Mouse (Mus musculus): ENCODE data around the gene Insr.
A peak's percentile ranks its signal among the peaks of the same experiment; 100 is the strongest.
"Not testable (repeated sequence)": the region's sequence is repeated elsewhere in the genome, so short reads cannot be mapped to it uniquely, and the experiment has no call there.

The Insr gene

DNA sequence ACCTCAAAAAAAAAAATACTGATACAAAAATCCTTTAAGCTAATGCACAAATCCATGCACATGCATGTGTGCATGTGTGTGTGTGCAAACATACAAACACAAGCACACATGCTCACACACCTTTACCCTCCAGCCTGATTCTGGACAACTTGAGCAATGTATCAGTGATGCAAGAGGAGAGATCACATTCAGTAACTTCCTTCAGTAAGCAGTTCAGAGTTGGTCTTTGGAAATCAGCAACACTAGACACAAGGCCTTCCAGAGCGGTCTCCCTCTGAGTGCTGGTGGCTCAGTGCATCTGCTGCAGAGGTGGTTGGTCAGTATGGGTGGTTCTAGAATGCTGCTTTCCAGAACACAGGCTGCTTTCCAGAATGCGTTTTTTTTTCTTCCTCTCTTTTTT lies 46.8 kb downstream of the Insr start:
- DNase-seq (ENCODE audit: low read depth, low spot score): no peak

DNA sequence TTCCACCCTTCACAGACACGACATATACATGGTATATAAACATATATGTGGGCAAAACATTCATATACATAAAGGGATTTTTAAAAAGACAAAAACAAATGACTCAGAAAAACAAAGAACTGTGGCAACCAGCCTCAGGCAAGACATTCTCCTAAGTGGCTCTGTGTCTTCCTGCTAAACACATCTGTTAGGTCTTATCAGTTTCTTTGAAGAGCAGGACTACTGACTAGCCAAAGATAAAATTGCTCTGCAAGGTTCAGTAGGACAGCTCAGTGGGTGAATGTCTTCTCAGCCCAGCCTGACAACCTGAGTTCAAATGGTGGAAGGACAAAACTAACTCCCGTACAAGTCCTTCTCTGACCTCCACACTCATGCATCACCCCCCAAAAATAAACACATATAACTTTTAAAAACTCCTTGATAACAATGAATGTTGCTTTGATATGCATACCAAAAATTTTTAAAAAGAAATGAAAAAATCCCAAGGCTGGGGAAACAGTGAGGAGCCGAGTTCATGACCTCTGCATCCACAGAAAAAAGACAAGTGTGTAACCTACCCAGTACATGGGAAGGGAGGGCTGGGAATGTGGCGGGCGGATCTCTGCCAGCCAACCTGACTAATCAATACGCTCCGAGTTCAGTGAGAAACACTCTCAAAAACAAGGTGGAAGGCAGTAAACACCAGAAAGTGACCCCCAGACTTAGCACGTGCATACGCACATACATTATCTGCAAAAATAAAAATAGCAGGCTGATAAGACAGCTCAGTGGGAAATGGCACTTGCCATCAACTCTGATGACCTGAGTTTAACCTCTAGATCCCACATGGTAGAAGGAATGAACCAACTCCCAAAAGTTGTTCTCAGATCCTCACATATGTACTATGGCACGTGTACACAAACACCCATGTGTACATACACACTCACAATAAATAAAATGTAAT lies 49.0 kb downstream of the Insr start:
- no peak for DNase-seq (ENCODE audit: low read depth, low spot score)

DNA sequence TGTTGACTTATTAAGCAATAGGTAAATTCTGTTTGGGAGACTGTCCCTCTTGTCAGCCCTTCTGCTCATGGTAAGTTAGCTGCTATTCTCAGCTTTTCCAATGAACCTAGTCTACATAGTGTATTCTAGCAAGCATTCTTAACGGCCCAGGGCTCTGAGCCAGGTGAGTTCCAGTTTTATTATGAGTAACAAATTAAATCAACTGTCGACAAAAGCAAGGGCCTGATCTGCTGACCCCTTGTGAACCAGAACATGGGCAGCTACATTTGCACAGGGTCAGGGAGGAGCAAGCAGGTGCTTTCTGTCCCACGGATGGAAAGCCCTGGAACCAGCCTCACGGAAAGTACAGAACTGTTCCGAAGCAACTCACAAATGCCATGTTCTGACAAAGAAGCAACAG lies 52.0 kb downstream of the Insr start:
- no peak for DNase-seq (ENCODE audit: low read depth, low spot score)

DNA sequence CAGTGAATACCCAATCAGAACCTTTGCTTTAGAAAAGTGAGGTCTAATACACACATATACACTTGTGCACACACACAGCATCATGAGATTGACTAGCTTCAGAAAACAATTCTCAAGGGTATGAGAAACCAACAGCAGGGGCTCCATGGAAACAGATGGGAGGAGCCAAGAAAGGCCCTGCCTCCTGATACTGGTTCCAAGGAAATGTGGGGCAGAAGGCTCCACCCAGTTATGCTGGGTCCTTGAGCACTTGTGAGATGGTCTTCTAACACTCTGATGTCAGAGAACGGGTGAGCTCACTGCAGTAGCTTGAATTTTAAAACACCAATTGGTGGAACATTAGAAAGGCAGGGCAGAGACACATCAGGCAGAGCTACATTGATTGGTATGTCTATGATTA lies 53.7 kb downstream of the Insr start:
- DNase-seq (ENCODE audit: low read depth, low spot score): no peak

DNA sequence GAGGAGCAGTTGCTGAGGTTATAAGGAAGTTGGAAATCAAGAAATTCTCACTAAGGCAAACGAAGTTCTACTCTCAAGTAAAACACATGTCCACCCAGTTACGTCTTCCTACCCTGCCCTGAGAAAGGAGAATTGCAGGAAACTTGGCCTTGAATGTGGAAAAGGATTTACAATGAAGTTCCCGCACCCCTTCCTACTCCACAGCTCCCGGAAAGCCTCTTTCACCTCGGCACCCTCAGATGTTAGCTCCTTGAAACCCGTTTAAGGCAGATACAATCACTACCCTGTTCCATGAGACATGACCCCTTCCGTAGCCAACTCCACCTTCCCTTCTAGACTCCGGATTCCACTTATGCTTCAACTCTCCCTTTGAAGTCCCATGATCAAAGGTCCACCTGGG lies 54.2 kb downstream of the Insr start:
- no peak for DNase-seq (ENCODE audit: low read depth, low spot score)

DNA sequence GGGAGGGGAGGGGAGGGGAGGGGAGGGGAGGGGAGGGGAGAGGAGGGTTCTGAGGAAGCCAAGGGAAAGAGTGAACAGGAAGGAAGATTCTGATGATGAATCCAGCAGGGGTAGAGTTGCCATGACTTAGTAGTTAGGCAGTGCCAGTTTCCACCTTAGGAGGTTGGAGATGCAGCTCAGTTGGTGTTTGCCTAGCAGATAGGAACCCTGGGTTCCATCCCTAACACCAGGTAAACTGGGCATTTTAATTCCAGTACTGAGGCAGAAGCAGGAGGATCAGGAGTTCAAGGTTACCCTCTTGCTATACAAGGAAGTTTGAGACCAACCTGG lies 56.8 kb downstream of the Insr start:
- no peak for DNase-seq (ENCODE audit: low read depth, low spot score)

DNA sequence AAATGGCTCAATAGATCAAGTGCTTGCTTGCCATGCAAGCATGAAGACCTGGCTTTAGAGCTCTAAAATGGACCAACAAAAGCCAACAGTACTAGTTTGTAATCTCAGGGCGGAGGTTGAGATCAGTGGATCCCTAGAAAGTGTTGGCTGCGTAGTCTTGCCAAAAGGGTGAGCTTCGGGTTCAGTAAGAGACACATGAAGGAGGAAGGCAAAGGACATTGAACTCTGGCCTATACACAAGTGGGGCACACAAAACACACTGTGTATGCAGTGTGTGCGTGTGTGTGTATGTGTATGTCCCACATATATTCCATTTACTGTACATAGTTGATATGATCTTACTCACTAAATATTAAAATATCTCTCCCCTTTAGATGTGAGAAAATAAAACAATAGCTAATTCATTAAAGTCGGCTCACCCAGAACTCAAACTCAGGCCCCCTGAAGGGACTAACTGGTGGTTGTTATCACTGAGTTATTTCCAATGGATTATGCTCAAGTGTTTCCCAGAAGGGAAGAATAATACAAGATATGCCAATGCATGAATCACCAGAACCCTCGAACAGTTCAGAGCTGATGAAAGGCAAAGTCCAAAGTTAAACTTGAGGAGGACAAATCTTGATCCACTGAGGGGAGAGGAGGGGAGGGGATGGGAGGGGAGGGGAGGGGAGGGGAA lies 57.3 kb downstream of the Insr start:
- no peak for DNase-seq (ENCODE audit: low read depth, low spot score)

DNA sequence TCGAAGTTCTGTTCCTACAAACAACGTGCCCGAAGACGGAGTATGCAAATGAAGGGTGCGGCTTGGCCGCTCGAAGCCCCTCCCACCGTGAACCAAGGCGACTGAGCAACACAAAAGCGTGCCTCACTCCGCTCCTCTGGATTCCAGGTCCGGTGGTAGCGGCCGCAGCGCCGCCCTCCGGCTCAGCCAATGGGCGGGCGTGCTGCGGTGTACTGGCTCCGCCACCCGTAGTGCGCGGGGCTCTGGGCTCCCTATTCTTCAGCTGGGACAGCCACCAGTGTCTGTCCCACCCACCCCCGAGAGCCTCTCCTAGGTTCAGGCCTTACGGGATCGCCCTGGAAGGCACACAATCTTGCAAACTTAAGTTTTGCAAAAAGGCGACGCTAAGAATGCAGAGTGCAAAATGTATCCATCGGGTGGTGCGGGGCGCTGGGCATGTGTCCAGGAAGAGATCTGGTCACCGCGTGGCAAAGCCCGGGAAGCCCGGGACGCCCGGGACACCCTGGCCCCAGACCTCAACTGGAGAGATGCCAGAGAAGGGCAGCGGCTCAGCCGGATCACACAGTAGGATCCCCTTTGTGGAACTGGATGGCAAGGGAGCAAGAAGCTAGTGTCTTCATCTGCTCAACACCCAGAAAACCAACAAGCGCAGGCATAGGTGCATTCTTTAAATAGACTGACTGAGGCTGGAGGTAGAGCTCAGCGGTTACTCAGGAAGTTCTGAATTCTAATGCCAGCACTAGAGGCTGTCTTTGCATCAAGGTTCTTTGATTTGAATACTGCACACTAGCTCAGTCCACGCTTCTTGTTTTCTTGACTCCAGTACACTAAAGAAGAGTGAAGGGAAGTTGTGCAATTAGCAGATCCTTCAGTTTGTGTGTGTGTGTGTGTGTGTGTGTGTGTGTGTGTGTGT lies 58.1 kb downstream of the Insr start:
- peak; percentile 87 for DNase-seq (ENCODE audit: low read depth, low spot score)

DNA sequence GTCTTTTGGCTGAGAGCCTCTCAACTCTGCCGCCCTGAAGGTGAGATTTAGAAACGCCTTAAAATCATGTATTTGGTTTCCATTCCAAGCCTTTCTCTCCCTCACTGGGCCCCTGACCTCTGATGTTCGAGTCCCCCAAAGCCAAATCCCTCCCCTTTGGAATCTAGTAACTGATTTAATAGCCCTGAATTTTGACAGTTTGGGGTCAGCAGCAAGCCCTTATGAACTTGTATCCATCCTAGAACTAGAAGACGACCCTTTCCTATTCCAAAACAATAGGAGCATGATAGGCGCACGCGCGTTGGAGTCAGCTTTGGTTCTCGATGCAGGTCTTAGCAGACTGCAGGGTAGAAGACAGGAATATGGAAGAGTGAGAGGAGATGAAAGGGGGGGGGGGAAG lies 58.9 kb downstream of the Insr start:
- peak; percentile 37 for DNase-seq (ENCODE audit: low read depth, low spot score)

DNA sequence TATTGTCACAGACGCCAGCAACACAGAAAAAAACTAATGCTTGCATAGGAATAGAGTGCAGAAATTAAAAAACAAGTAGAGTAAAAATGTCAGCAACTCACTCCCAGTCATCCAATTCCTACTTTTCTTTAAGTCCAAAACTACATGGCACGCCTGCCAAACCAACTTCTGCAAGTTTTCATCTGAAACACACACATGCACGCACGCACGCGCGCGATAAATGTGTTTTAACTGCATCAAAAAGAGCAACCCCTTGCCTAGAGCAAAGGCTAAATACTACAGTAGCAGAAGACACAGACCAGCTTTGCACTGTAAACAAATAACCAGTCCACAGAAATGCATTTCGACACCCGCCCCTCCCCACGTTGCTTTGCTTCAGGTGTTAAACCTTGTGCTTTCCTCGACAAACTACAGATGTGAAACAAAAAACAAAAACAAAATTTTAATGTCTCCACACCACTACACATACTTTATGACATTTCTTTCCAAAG lies 59.5 kb downstream of the Insr start:
- no peak for DNase-seq (ENCODE audit: low read depth, low spot score)

DNA sequence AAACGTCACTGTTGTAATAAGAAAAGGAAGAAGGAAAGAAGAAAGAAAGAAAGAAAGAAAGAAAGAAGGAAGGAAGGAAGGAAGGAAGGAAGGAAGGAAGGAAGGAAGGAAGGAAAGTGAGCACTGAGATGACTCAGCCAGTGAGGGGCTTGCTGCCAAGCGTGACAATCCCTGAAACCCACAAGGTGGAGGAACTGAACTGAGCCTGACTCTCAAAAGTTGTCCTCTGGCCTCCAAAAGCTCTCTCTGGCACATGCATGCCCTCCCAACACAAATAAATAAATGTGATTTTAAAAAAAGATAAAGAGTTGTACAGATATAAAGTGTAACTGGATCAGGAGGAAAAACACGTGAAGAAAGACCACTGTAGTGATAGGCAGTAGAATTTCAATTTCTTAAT lies 60.2 kb downstream of the Insr start:
- DNase-seq (ENCODE audit: low read depth, low spot score): no peak

DNA sequence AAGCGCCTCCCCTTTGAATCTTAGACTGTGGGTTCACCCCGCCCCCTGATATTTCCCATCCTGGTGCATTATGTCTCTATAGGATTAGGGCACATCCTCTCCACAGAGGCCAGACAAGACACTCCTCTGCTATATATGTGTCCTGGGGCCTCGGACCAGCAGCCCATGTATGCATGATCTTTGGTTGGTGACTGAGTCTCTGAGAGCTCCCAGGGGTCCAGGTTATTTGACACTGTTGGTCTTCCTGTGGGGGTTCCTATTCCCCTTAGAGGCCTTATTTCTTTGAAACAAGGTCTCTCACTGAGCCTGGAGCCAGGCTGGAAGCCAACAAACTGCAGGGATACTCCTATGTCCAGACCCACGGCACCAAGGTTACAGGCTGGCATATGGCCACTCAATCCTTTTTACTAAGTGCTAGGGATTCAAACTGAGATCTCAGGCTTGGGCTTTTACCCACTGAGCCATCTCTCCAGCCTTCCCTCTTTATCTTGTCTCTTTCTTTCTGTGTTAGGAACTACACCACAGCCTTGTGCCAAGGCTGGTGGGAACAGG lies 62.8 kb downstream of the Insr start:
- no peak for DNase-seq (ENCODE audit: low read depth, low spot score)

DNA sequence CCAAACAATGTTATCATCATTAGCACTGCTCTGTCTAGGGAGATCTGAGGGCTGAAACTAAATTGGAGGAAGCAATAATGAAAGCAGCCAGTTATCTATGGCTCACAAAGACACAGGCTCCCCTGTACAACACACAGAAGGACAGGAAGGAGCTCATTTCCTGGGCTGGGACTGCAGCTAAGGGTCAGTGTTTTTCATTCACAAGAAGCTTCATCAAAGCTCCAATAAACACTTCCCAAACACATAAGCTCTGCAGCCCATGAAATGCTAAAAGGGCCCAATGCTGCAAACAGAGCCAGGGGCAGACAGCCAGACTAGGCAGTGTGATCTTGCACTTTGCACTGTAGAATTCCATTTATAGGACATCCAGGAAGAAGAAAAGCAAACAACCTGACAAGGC lies 63.9 kb downstream of the Insr start:
- no peak for DNase-seq (ENCODE audit: low read depth, low spot score)

DNA sequence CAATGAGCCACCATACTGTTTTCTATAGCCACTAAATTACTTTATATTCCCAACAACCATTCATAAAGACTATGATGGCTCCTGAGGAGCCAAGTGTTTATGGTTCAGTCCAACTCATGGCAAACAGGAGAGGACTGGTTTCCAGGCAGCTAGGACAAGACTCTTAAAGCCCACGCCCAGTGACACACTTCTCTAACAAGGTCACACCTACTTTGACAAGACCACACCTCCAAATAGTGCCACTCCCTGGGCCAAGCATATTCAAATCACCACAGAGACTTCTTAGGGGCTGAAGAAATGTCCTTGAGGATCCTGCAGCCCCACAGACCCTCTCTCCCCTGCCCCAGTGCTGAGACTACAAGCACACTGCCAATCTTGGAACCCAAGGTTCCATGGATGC lies 64.8 kb downstream of the Insr start:
- DNase-seq (ENCODE audit: low read depth, low spot score): no peak

DNA sequence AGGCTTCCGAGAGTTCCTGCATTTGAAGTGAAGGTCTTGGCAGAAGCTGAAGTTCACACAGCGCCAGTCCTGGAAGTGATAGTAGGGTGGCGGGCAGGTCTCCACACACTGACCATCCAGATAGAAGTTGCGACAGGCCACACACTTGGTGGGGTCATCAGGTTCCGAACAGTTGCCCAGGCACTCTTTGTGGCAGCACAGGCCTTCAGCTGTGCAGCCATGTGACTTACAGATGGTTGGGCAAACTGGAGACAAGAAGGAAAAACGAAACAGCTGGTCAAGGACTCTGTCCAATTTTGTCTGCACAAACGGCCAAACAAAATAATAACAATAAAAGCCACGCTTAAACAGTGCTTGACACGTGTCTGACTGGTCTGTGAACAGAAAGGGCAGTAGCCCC lies 68.0 kb downstream of the Insr start:
- no peak for DNase-seq (ENCODE audit: low read depth, low spot score)

DNA sequence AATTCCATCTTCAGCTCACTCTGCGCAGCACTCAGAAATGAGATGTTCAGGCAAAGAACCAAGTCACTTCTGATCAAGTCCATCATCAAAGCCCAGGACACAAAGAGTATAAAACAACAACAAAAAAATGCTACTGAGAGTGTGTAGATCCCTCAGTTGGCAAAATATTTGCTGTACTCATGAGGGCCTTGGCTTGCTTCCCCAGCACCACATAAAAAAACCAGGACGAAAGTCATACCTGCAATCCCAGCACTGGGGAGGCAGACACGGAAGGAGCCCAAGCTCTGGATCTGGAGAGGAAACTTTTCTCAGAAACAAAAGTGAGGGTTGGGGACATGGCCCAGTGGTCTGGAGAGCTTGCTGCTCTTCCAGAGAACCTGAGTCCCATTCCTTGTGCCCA lies 69.5 kb downstream of the Insr start:
- DNase-seq (ENCODE audit: low read depth, low spot score): no peak

DNA sequence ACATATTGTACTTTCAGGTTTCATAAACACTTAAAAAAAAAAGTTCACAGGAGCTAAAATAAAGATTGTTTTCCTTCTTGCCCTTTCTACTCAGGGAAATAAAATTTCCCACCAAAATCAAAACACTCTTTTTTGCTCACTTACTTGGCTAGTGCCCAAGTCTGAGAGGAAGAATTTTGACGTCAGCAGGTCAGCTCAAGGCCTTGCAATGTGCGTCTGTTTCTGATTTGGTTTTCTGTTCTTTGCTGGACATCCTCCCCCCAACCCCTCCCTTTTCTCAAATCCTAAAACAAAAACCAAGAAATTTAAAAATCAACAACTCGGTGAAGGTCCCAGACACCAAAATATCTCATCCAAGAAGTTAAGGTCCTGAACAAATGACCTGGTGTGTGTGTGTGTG lies 70.1 kb downstream of the Insr start:
- no peak for DNase-seq (ENCODE audit: low read depth, low spot score)

DNA sequence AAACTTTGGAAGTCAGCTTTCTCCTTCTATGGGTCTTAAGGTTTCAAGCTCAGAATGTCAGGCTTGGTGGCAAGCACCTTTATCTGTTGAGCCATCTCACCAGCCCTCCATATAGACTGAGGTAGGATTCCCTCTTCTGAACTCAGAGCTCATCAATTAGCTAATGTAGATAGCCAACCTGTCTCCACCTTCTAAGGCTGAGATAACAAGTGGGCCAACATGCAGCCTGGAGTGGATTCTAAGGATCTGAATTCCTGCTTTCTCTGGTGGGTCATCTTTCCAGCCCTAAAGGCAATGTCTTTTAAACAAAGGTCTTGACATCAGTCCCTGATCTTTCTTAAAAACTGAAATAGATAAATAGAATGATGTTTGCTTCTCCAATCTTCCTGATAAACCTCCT lies 70.7 kb downstream of the Insr start:
- DNase-seq (ENCODE audit: low read depth, low spot score): no peak

DNA sequence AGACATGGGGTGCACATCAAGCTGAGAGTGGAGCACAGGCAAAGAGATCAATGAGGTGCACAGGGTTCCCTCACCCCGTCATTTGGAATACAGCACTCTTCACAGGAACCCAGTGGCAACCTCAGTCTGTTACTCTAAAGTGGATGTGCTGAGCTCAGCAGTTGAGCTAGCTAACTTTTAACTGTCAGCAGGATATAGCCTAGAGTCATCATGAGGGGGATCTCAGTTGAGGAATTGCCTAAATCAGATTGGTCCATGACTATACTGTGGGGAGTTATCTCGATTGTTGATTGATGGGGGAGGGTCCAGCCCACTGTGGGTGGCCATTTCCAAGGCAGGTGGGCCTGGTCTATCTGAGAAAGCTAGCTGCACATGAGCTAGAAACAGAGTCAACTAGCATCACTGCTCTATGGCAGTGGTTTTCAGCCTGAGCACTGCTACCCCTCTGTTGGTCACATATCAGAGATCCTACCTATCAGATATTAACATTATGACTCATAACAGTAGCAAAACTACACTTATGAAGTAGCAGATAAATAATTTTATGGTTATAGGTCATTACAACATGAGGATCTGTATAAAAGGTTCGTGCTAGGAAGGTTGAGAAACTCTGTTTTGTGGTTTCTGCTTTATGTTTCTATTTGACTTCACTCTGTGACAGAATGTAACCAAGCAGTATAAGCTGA lies 74.5 kb downstream of the Insr start:
- no peak for DNase-seq (ENCODE audit: low read depth, low spot score)

DNA sequence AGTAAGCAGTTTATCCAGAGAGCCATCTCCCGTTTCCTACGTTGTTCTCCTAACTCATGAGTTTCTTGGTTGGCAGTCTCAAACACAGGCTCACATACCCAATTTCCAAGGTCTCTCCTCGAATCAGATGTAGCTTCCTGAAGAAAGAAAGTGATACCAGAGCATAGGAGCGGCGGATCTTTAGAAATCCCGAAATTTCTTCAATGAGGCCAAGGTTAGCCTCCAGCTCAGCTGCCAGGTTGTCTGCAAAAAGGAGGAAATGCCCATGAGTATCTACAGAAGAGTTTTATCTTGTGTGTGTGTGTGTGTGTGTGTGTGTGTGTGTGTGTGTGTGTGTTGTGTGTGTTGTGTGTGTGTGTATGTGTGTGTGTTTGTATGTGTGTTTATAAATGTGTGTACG lies 76.6 kb downstream of the Insr start:
- DNase-seq (ENCODE audit: low read depth, low spot score): no peak

DNA sequence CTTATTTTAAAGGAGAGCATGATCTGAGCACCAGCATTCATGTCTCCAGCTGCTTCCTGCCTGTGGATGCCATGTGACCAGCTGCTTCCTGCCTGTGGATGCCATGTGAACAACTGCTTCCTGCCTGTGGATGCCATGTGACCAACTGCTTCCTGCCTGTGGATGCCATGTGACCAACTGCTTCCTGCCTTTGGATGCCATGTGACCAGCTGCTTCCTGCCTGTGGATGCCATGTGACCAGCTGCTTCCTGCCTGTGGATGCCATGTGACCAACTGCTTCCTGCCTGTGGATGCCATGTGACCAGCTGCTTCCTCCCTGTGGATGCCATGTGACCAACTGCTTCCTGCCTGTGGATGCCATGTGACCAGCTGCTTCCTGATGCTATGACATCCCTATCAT lies 85.1 kb downstream of the Insr start:
- DNase-seq (ENCODE audit: low read depth, low spot score): not testable (repeated sequence)

Data from embryo, embryonic 11.5 days (tissue).